Mouse (Mus musculus) embryonic fibroblast, embryonic 13.5 days (primary cell): ENCODE measurements around the gene Tspan9.

ENCODE experiments used
- CTCF ChIP-seq: IDR thresholded peaks from 2 replicates; pipeline ENCODE4 v1.5.1; 2011; ENCODE audit warnings: mild to moderate bottlenecking, control low read depth, low read length, moderate library complexity, borderline replicate concordance; ENCODE audit not compliant: insufficient read depth
- POLR2A ChIP-seq: IDR thresholded peaks from 2 replicates; pipeline ENCODE4 v1.6.1; 2011; ENCODE audit warnings: low read depth, mild to moderate bottlenecking, control low read depth, low read length, moderate library complexity

GRCm38 (mm10) chr6:128134196-128134924 lies 9.0 kb downstream of the Tspan9 start:
- TF ChIP-seq POLR2A = no peak
- TF ChIP-seq CTCF = no peak
